Mouse (Mus musculus) lung, embryonic 15.5 days (tissue): ENCODE measurements around the gene Nudt3. TPM values are rescaled to one million over a fixed set of nuclear protein-coding genes. Genes with fewer than 3 reads are reported as not detected.

Experiments used
- ATAC-seq: fragments of 200-750 bp; cut with Nextera tagmentation; 2 replicates; pipeline ENCODE4 v1.8.0; 2017; ENCODE audit warnings: moderate number of reproducible peaks, borderline replicate concordance; ENCODE audit not compliant: low FRiP score, low TSS enrichment; ENCODE audit errors: extremely low read depth
- H3K27ac ChIP-seq: fragments of 300-500 bp; sonication (generic); 2 replicates; pipeline ENCODE4 v1.5.1; 2015; ENCODE audit warnings: moderate library complexity, mild to moderate bottlenecking, inconsistent platforms
- H3K27me3 ChIP-seq: fragments of 300-500 bp; sonication (generic); 2 replicates; pipeline ENCODE4 v1.6.1; 2015; ENCODE audit warnings: inconsistent platforms
- H3K36me3 ChIP-seq: fragments of 300-500 bp; sonication (generic); 2 replicates; pipeline ENCODE4 v1.6.1; 2015; ENCODE audit warnings: inconsistent platforms
- H3K4me1 ChIP-seq: fragments of 300-500 bp; sonication (generic); 2 replicates; pipeline ENCODE4 v1.6.1; 2015; ENCODE audit warnings: inconsistent platforms
- H3K4me2 ChIP-seq: fragments of 300-500 bp; sonication (generic); 2 replicates; pipeline ENCODE4 v1.6.1; 2015; ENCODE audit warnings: inconsistent platforms, mild to moderate bottlenecking, moderate library complexity
- H3K4me3 ChIP-seq: fragments of 300-500 bp; sonication (generic); 2 replicates; pipeline ENCODE4 v1.5.1; 2015; ENCODE audit warnings: mild to moderate bottlenecking, inconsistent platforms
- H3K9ac ChIP-seq: fragments of 300-500 bp; sonication (generic); 2 replicates; pipeline ENCODE4 v1.6.1; 2015; ENCODE audit warnings: inconsistent platforms
- H3K9me3 ChIP-seq: fragments of 300-500 bp; sonication (generic); 2 replicates; pipeline ENCODE4 v1.6.1; 2016; ENCODE audit warnings: inconsistent platforms
- WGBS: fragments of 180-500 bp; shearing (Covaris S2); methylation state at CpG from one replicate; pipeline ENCODE4 v1.1.7; 2015; 5-methylcytosine and 5-hydroxymethylcytosine counted together
- polyA plus RNA-seq: library from polyadenylated mRNA; unstranded; fragments of >200 nt; fragmentation: Nextera tagmentation; extraction: Ambion mirVana; gene quantifications from 2 replicates; pipeline ENCODE4 v1.2.1, GENCODE M21; 2015

Gene Nudt3
- polyA plus RNA-seq, 1 experiment from 2014 or later = 95.9 TPM

GRCm38 (mm10) chr17:27591826-27592564, 31.3 kb downstream of the Nudt3 start:
- Histone ChIP-seq H3K36me3 (peaks cover 45% of the 10 kb centered on the region), H3K9me3 (no peaks in the 10 kb centered on the region), H3K4me2 (no peak overlapping the region), H3K27me3 (no peaks in the 10 kb centered on the region), H3K4me3 (no peak overlapping the region), H3K27ac (no peak overlapping the region), H3K9ac (no peak overlapping the region), H3K4me1 (peaks cover 7% of the 10 kb centered on the region)
- WGBS = 88% methylated on average over 12 of the region's 12 CpGs
- ATAC-seq = no peak

- 76% methylated on average over 8 of the region's 8 CpGs for WGBS
- ATAC-seq = no peak
- H3K9ac ChIP-seq = no peak overlapping the region
- H3K4me1 ChIP-seq = no peaks in the 10 kb centered on the region
- no peaks in the 10 kb centered on the region for H3K27me3 ChIP-seq
- no peak overlapping the region for H3K4me2 ChIP-seq
- H3K27ac ChIP-seq = no peak overlapping the region
- H3K9me3 ChIP-seq = no peaks in the 10 kb centered on the region
- H3K36me3 ChIP-seq = peaks cover 32% of the 10 kb centered on the region
- H3K4me3 ChIP-seq = no peak overlapping the region
Measured at GRCm38 (mm10) chr17:27588231-27588630, 35.1 kb downstream of the Nudt3 start.

GRCm38 (mm10) chr17:27587252-27587651, 36.0 kb downstream of the Nudt3 start:
- no peaks in the 10 kb centered on the region for H3K27me3 ChIP-seq
- no peak overlapping the region for H3K27ac ChIP-seq
- no peak overlapping the region for H3K9ac ChIP-seq
- H3K9me3 ChIP-seq = no peaks in the 10 kb centered on the region
- WGBS = 68% methylated on average over 12 of the region's 12 CpGs
- no peak overlapping the region for H3K4me3 ChIP-seq
- H3K4me2 ChIP-seq = no peak overlapping the region
- no peak for ATAC-seq
- peaks cover 32% of the 10 kb centered on the region for H3K36me3 ChIP-seq
- H3K4me1 ChIP-seq = no peaks in the 10 kb centered on the region

DNA sequence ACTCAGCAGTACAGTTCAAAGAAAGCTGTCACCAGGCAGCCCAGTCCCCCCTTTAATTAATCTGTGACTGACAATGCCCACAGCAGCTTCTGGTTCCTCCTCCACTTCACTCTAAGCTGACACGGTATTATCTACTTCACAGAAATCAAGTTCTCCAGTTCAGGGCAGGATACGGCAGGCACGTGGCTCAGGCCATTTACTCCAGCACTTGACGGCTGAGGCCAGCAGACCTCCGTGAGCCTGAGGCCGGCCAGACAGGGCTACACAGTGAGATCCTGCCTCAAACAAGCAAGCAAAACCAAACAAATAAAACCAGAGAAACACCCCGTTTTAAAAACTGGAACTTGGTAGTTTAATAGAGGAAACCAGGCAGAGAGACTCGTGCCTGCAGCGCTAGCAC, 36.6 kb downstream of the Nudt3 start:
- no peak overlapping the region for H3K9ac ChIP-seq
- H3K4me3 ChIP-seq = no peak overlapping the region
- no peaks in the 10 kb centered on the region for H3K27me3 ChIP-seq
- H3K4me2 ChIP-seq = no peak overlapping the region
- no peak overlapping the region for H3K27ac ChIP-seq
- H3K36me3 ChIP-seq = peaks cover 38% of the 10 kb centered on the region
- no peaks in the 10 kb centered on the region for H3K9me3 ChIP-seq
- no peaks in the 10 kb centered on the region for H3K4me1 ChIP-seq
- WGBS = 53% methylated on average over 9 of the region's 9 CpGs
- ATAC-seq = no peak

DNA sequence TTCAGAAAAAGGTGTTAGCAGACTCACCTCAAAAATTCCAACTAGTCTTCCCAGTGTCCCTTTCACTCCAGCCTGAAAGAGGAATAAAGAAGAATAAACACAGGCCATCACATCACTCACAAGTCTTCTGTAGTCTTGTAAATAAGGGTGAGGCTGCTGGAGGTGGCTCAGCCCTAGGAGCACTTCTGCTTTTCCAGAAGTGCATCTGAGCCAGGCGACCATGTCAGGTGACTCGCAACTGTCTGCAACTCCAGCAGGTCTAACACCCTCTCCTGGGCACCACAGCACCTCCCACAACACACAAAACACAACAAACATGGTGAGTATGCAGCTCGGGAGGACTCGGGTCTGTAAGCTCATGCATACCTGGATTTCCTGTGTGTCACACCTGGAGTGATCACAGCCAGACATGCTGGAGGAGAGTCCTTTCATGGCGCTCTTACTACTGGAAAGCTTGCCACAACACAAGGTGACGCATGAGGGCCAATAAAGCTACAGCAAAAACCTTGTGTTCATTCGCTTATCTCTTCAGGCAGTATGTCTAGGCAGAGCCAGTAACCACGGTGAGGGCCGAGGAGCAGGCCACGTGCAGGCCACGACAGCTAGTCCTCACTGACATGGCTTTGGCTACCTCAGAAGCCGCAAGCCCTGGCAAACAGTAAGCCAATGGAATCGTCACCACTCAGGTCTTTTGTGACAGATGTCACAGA, 40.0 kb downstream of the Nudt3 start:
- H3K4me1 ChIP-seq = no peaks in the 10 kb centered on the region
- H3K27ac ChIP-seq = no peak overlapping the region
- H3K4me2 ChIP-seq = no peak overlapping the region
- no peak for ATAC-seq
- no peaks in the 10 kb centered on the region for H3K27me3 ChIP-seq
- no peak overlapping the region for H3K4me3 ChIP-seq
- no peak overlapping the region for H3K9ac ChIP-seq
- 83% methylated on average over 13 of the region's 13 CpGs for WGBS
- peaks cover 64% of the 10 kb centered on the region for H3K36me3 ChIP-seq
- no peaks in the 10 kb centered on the region for H3K9me3 ChIP-seq

GRCm38 (mm10) chr17:27580392-27581068, 42.8 kb downstream of the Nudt3 start:
- Histone ChIP-seq H3K4me3 (no peak overlapping the region), H3K9me3 (no peaks in the 10 kb centered on the region), H3K27me3 (no peaks in the 10 kb centered on the region), H3K27ac (no peak overlapping the region), H3K36me3 (peaks cover 60% of the 10 kb centered on the region), H3K4me1 (peaks cover 12% of the 10 kb centered on the region), H3K4me2 (no peak overlapping the region), H3K9ac (no peak overlapping the region)
- WGBS = 85% methylated on average over 20 of the region's 20 CpGs
- no peak for ATAC-seq

DNA sequence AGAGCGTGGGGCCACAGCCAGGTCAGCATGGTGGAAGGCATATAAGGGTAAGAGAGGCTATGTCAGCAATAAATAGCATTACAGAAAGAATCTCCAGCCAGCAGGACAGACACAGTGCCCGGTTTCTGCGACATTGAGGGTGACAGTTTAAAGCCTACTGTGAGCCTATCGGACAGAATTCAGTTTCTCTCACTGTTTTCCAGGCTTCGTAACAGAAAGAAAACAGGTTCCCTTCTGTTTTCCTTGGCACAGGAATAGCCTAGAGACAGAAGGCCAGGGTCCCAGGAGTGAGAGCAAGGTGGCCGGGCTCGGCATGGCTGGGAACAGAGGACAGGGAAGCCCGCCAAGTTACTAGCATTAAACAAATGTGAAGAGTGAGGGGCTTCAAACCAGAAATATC, 43.5 kb downstream of the Nudt3 start:
- H3K36me3 ChIP-seq = peaks cover 59% of the 10 kb centered on the region
- H3K27me3 ChIP-seq = no peaks in the 10 kb centered on the region
- no peak overlapping the region for H3K9ac ChIP-seq
- H3K27ac ChIP-seq = no peak overlapping the region
- H3K4me2 ChIP-seq = no peak overlapping the region
- H3K4me1 ChIP-seq = peaks cover 17% of the 10 kb centered on the region
- ATAC-seq = no peak
- H3K4me3 ChIP-seq = no peak overlapping the region
- WGBS = 90% methylated on average over 8 of the region's 8 CpGs
- no peaks in the 10 kb centered on the region for H3K9me3 ChIP-seq

GRCm38 (mm10) chr17:27578487-27578886, 44.8 kb downstream of the Nudt3 start:
- Histone ChIP-seq H3K9me3 (no peaks in the 10 kb centered on the region), H3K36me3 (peaks cover 53% of the 10 kb centered on the region), H3K4me3 (no peak overlapping the region), H3K4me2 (no peak overlapping the region), H3K4me1 (peaks cover 17% of the 10 kb centered on the region), H3K27me3 (no peaks in the 10 kb centered on the region), H3K9ac (no peak overlapping the region), H3K27ac (no peak overlapping the region)
- 94% methylated on average over 10 of the region's 10 CpGs for WGBS
- ATAC-seq = no peak

GRCm38 (mm10) chr17:27577468-27577867, 45.8 kb downstream of the Nudt3 start:
- Histone ChIP-seq H3K9me3 (no peaks in the 10 kb centered on the region), H3K4me1 (peaks cover 17% of the 10 kb centered on the region), H3K36me3 (peaks cover 45% of the 10 kb centered on the region), H3K27me3 (no peaks in the 10 kb centered on the region), H3K4me2 (no peak overlapping the region), H3K27ac (no peak overlapping the region), H3K9ac (no peak overlapping the region), H3K4me3 (no peak overlapping the region)
- 65% methylated on average over 6 of the region's 6 CpGs for WGBS
- no peak for ATAC-seq

DNA sequence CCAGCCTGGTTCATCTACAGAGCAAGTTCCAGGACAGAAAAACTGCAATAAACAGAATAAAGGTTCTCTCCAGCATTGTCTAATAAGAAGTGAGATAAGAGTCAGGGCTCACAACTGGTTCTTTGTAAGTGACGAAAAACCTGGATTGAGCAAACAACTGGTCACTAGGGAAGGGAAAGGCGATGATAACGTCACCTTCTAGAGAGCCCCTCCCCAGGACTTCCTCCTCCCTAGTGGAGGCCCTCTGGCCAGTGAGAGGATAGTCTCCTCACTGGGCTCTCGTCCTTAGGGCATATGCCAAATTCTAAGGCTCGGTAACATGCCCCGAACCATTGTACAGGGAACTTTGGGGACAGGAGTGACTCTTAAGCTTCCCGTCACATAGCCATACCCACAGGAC, 47.2 kb downstream of the Nudt3 start:
- ATAC-seq = no peak
- Histone ChIP-seq H3K36me3 (peaks cover 33% of the 10 kb centered on the region), H3K9me3 (no peaks in the 10 kb centered on the region), H3K27ac (no peak overlapping the region), H3K4me1 (peaks cover 17% of the 10 kb centered on the region), H3K4me3 (no peak overlapping the region), H3K27me3 (no peaks in the 10 kb centered on the region), H3K9ac (no peak overlapping the region), H3K4me2 (no peak overlapping the region)
- 57% methylated on average over 7 of the region's 7 CpGs for WGBS

- ATAC-seq = no peak
- no peaks in the 10 kb centered on the region for H3K9me3 ChIP-seq
- WGBS = 54% methylated on average over 10 of the region's 10 CpGs
- no peak overlapping the region for H3K9ac ChIP-seq
- peaks cover 17% of the 10 kb centered on the region for H3K4me1 ChIP-seq
- H3K27ac ChIP-seq = peak overlapping the region; percentile 59
- H3K4me3 ChIP-seq = no peak overlapping the region
- no peak overlapping the region for H3K4me2 ChIP-seq
- H3K27me3 ChIP-seq = no peaks in the 10 kb centered on the region
- H3K36me3 ChIP-seq = peaks cover 25% of the 10 kb centered on the region
Measured at GRCm38 (mm10) chr17:27575116-27575776, 48.0 kb downstream of the Nudt3 start.
